Mouse (Mus musculus): ENCODE measurements around the gene Fkbp11.

DNA sequence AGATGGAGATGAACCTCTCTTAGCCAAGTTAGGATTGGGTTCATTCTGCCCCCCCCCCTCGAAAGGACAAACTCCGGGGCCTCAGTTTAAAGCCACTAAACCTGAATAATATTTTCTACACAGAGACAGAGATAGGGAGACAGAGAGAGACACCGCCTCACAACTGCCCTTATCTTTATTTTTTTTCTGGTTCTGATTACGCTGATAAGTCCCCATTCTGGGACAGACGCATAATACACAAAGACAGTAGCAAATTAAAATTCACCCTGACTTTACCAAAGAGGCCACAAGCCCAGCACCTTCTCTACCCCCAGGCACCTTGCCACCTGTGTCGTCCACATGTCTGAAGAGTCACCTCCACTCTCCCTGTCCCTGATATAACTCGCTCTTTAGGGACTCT lies 46.4 kb downstream of the Fkbp11 start:
- TF ChIP-seq POLR2A (IDR thresholded peaks at IDR 0.05; ENCODE audit: insufficient read depth, low read depth, low read length) (no peak), CTCF (IDR thresholded peaks at IDR 0.05; ENCODE audit: insufficient read depth, low read depth, low read length) (no peak)

Data from olfactory bulb, adult 2 months (tissue).